Mouse (Mus musculus) adrenal gland, adult (tissue): Measurements from ENCODE around the gene Aldh1l1.

Experiments used
- DNase-seq, 2 experiments: peaks; one replicate each; pipeline ENCODE4 v3.0.0; 2022 to 2023; ENCODE audit warnings: low spot score in 1 of 2; ENCODE audit not compliant: inconsistent age in 2 of 2

Aldh1l1 gene

DNA sequence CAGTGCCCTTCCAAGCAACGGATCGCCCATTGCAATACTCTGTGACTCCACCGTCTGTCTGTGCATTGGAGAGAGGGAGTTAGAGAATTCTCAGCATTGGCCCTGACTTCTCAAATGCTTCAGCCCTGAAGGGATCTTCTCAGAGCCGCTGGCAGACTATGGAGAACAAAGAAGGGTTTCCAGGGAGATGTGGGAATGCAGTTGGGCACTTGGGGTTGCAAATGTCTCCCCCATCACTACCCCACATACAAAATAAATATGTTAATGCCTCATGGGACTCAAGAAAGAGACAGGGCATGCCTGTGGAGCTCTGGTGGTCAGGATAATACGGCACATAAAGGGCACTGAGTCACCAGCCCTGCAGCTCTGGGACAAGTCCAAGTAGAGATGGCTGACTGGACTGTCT lies 55.1 kb downstream of the Aldh1l1 start:
- DNase-seq: no peak

DNA sequence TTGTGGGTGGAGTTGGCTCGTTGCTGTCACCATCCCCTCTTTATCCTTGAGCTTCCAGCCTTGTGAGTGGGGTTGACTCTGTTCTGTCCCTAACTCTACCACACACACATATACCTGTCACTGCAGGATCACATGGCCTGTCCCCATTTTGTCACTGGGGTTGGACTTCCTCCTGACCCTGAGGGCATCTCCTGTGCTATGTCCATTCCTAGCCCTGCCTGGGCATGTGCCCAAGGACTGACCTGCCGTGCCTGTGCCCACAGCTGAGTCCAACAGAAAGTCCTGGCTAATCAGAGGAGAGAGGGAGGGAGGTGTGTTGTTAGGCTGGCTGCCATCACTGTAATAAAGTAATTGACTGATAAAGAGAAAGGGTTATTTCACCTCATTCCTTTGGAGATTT lies 58.2 kb downstream of the Aldh1l1 start:
- DNase-seq: peak; percentile 65 to 81

DNA sequence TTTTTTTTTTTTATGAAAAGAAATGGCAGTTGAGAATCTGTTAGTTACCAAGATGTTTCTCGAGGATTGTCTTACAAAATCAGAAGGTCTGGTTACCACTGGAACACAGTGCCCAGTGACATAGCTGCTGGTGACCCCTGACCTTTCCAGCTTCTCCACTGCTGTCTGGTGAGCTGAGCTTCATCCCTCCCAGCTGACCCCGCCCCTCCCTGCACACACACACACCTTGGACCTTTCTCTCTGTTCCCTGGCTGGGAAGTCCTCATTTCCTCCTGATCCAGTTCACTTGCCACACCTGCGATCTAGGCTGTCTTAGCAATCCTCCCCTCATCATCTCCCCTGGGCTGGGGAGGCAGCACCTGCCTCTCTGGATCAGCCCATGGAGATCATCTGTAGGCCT lies 60.0 kb downstream of the Aldh1l1 start:
- DNase-seq: no peak

DNA sequence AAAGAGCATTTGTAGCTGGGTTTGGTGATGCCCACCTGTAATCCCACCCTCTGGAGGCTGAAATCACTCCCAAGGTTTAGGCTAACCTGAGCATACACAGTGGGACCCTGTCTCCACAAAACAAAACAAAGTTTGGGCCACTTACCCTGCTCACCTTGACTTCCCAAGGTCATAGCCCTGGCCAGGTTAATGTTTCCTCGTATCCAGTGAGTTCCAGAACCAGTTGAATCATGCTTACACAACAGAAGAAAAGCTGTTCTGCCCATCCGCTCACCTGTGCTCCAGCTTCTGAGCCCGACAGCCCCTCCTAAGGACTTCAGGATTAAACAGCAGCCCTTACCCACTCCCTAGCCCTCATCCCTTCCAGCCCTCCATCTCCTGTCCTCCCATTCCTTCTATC lies 60.8 kb downstream of the Aldh1l1 start:
- DNase-seq: no peak

DNA sequence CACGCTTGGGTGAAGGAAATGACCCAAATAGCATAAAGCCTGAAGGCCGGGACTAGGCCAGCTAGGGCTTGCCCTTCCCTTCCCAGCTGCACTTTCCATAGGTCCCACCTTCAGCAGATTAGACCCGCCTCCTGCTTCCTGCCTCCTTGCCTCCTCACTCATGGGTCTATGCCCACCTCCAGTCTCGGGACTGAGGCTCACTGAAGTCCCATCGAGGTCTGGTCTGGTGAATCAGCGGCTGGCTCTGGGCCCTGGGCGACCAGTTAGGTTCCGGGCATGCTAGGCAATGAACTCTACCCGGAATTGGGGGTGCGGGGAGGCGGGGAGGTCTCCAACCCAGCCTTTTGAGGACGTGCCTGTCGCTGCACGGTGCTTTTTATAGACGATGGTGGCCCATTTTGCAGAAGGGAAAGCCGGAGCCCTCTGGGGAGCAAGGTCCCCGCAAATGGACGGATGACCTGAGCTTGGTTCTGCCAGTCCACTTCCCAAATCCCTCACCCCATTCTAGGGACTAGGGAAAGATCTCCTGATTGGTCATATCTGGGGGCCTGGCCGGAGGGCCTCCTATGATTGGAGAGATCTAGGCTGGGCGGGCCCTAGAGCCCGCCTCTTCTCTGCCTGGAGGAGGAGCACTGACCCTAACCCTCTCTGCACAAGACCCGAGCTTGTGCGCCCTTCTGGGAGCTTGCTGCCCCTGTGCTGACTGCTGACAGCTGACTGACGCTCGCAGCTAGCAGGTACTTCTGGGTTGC lies 64.1 kb downstream of the Aldh1l1 start:
- peak; percentile 84 to 95 for DNase-seq

DNA sequence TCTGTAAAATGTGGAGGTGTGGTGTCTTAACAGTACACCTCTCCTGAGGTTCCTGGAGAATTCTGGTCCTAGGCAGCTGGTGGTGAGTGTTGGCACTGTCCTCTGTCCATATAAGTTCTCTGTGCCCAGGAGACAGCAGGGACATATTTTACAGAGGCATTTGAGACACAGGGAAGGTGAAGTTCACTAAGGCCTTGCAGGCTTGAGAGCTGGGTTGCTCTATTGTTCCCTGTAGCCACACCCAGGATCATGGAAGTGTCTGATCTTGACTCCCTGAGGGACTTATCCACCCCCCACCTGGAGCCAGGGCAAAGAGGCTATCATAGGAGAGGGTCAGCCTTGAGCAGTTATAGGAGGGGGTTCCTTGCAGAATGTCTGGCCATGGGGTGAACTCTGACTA lies 65.0 kb downstream of the Aldh1l1 start:
- peak in 1 of 2 experiments; percentile 44 for DNase-seq

DNA sequence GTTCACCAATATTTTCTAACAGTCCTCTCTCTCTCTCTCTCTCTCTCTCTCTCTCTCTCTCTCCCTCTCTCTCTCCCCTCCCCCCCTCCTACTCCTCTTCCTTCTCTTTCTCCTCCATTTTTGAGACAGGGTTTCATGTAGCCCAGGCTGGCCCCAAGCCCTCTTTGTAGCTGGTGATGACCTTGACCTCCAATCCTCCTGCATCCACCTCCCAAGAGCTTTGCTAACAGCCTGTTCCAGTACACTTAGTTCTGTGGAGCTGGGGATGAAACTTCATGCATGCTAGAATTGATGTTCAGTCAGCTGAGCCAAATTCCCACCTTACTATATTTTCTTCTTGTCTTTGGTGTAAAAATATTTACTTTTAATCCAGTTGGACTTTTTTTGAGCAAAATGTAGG lies 67.0 kb downstream of the Aldh1l1 start:
- DNase-seq: no peak

DNA sequence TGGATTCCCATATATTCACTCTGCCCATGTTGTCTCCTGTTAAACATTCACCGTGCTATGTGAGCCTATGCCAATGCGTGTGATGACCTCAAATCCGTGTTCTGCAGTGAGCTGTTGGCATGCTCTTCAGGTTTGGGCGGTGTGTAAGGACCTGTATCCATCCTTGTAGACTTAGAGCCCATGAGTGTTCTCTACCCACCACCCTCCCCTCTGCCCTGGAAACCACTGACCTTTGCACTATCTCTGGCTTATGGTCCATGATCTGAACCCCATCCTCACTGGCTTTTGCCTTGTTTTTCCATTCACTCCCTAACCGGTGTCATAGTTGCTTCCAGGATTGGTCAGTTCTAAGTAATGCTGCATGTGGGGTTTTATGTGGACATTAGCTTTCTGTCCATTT lies 67.5 kb downstream of the Aldh1l1 start:
- DNase-seq: peak in 1 of 2 experiments; percentile 47

DNA sequence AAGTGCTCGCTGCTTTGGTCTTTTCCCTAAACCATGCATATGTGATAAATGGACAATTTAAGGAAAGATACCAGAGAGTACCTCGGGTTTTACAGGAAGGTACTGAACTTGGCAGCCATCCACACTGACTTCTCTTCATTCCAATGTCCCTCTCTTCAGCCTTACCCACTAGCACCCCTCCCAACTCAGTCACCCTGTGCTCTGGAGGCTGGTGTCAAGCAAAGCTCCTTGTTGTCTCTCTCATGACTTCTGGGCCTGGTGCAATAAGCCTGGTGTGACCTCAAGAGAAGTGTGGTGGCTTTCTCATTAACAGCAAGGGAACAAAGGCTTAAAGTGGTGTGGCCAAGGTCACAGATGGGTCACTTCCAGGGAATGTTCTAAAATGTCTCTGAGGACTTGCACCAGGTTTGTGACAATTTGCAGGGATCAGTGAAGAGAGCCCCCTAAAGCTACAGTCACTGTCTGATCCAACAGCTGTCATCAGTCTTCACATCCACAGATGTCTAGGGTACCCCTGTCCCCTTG lies 70.4 kb downstream of the Aldh1l1 start:
- peak in 1 of 2 experiments; percentile 74 for DNase-seq

DNA sequence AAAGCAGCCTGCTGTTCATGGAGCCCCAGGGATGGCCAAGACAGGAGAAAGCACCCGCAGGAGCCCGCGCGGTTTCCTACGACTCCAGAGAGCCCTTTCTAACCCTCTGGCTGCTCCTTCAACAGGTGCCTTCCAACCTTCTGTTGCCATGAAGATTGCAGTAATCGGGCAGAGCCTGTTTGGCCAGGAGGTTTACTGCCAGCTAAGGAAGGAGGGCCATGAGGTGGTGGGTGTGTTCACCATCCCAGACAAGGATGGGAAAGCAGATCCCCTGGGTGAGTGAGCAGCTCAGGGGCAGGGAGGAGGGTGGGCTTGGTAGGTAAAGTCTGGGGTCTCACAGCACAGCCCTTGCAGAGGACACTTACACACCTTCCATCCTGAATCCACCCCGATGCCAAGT lies 70.8 kb downstream of the Aldh1l1 start:
- no peak for DNase-seq

DNA sequence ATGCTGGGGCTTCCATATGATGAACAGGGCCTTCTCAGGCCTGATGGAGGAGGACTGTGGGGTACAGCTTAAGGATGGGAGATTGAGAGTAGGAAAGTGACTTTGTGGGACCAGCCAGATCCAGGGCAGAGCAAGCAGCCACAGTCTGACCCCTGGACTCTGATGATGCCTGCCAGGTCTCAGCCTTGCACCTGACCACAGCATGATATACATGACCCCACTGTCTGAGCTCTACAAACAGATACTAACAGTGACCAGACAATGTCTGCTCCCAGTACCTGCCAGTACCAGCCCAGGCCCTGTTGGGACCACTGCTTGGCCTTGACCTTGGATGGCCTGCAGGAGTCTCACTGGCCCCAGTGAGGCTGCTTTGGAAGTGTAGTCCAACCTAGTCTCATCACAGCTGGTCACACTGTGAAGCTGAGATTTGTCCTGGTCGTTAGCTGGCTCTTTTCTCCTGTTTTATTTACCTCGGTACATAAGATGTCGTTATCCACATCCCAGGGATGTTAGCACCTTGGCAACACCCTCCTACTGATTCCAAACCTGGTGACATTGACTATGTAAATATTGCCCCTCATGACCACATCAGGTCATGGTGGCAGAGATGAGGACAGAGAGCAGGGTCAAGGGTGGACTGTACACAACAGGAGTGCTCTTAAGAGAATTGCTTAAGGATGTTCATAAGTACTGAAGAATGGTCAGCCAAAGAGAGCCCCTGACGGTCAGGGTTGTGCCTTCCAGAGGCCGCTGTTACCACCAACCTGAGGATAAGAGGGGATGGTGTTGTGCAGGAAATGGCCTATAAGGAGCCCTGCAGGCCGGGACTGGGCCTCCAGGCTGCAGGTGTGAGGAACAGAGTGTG lies 71.8 kb downstream of the Aldh1l1 start:
- no peak for DNase-seq

DNA sequence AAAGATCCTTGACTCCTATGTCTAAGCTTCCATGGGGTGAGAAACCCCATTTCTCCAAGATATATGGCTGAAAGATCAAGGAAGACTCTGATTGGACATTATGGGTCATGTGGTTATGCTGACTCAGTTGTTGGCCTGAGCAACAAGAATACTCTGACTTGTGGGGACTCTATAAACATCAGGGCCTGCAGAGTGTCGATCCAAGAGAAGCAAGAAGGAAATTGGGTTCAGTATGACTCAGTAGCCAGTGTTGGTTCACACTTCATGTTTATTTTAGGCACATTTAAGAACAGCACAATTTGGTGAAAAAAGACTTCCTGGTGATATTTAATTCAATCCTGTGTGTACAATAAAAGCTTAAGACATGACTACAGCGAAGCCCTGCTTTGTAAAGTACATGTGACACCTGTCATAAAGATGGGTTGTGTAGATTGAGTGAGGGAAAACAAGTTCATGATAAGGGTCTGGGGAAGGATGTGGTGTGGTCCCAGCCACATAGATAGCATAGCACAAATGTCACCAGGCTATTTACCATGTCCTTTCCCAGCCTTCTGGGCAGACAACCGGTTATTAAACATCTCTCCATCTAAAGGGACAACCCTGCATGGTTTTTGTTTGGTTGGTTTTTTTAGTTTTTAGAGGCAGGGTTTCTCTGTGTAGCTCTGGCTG lies 74.3 kb downstream of the Aldh1l1 start:
- no peak for DNase-seq

DNA sequence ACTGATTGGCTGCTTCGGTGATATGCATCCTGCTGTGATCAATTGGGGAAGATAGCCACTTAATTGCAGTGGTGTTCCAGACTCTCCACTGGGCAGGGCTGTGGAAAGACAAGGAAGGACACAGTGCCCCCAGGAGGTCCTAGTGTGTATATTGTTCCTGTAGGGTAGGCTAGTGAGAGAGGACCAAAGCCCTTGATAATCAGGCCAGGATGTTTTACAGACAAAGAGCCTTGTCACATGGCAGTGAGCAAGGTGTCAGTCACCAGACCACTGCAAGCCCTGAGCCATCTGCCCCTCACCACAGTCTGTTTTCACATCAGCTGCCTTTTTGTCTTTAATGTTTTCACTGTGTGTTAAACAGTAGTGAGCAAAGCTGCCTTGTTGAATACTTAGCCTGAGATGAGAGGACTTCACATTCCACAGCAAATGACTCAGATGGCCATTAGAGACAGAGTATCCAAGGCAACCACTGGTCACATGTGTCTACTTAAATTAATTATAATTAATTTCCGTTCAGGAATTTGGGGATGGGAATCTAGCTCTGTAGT lies 75.1 kb downstream of the Aldh1l1 start:
- DNase-seq: peak in 1 of 2 experiments; percentile 68

DNA sequence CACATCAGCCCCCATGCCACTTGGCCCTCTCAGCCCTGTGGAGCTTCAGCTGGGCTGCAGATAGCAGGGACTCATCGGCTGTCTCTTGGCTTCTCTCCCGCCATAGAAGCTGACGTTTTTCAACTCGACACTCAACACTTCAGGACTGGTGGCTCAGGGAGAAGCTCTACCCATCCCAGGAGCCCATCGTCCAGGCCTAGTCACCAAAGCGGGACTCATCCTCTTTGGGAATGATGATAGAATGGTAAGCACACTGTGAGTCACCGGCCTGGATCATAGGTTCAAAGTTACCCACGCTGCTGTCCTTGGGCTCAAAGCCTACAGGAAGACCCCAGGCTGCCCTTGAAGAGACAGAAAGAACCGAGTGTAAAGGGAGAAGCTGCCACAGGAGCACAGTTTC lies 78.0 kb downstream of the Aldh1l1 start:
- peak; percentile 66 to 71 for DNase-seq

DNA sequence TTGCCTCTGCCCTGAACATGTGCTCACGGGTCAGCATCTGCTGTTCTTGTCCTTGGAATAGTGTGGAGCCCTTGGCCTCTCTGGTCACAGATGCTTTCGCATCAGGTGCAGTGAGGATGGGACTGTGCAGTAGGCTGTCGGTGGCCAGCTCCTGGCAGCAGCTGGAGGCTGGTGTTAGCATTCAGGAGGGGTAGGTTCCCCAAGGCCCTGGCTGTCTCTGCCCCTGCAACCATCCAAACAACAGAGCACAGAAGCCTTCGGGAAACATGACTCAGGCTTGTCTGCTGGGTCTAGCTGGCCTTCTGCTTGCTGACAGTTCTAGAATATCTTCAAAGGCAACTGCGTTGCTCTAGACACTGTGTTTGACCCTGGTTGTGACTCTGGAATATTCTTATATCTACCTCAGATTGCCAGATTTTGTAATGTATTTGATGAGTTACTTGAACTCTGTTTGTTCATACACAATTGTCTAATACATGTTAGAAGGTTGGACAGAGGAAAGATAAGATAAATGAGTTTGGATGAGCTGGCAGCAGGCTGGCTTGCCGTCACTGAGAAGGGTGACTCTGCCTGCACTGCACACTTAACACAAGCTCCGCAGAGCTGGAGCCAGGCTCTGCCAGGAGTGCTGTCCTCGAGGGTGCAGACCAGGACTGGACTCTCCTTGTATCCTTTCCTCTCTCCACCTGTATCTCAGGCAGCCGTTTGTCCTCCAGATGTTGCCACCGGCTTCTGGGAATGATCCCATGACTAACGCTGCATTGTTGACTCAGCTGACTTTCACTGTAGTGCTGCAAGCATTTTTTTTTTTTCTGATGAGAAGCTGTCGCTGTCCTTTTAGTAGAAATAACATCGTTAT lies 79.4 kb downstream of the Aldh1l1 start:
- peak; percentile 84 to 93 for DNase-seq

DNA sequence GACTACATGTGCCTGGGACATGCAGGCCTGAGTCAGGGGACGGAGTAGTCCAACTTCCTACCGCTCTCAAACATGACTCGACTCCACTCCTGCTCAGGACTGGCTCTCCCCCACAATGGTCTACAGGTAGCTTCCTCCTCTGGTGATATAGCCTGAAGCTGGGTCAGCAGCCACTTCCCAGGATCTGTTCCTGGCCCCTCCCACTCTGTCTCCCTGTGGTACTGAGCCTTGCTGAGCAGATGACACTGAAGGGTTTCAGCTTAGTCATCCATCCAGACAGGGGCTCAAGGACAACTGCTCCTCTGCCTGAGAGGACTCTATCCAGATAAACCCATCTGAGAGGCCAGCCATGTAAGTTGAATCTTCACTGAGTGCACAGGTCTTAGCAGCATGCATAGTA lies 81.3 kb downstream of the Aldh1l1 start:
- peak; percentile 87 to 93 for DNase-seq

DNA sequence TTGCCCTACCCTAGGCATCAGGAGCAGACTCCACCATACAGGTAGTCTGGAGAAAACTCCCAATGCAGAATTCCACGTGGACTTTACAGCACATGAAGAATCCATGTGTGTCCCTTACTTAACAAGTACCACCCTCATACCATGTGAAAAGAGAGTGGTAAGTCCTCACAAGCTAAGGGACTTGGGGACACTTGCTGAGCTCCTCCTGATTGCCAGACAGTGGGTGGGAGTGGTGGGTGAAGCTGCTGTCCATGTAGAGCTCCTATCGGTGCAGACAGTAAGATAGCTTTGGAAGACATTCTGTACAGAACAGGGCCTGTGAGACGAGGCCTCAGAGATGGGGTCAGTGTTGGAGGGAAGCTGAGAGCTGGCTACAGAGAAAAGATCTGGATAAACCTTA lies 81.7 kb downstream of the Aldh1l1 start:
- no peak for DNase-seq

DNA sequence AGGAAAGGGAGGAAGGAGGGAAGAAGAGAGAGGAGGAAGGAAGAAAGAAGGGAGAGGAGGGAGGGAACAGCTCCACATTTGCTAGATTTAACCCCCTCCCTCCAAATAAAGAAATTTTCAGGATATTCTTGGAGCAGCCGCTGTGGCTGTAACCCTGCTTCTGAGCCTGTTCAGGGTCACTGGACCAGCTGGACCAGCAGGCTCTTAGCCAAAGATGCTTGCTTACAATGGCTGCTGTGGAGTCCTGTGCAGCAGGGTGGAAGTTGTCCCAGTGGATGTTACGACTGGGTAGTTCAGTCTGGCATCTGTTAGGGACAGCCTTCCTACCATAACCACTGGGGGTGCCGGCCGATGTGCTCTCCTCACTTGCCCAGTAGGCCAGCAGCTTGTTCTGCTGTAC lies 82.5 kb downstream of the Aldh1l1 start:
- no peak for DNase-seq

DNA sequence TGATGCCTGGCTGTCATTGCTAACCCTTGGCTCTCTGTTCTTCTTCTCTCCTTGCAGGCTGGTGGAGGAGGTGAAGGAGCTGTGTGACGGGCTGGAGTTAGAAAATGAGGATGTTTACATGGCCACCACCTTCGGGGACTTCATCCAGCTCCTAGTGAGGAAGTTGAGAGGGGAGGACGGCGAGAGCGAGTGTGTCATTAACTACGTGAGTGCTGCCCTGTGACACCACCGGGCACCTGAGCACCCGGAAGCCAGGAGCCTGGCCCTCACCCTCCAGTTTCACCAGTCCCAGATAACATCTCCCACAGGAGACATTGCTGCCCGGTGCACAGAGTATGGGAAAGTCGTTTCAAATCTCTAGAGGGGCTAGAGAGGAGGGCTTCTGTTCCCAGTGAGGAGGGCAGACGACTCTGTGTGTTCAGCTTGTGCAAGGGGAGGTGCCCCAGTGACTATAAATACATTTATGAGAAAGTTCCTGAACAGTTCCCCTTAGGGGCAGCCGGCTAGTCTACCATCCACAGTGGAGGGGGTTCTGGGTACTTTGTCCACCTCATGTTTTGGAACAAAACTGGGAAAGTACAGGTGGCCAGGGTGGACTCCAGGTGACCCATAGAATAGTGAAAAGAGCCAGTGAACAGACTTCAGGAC lies 83.6 kb downstream of the Aldh1l1 start:
- DNase-seq: no peak

DNA sequence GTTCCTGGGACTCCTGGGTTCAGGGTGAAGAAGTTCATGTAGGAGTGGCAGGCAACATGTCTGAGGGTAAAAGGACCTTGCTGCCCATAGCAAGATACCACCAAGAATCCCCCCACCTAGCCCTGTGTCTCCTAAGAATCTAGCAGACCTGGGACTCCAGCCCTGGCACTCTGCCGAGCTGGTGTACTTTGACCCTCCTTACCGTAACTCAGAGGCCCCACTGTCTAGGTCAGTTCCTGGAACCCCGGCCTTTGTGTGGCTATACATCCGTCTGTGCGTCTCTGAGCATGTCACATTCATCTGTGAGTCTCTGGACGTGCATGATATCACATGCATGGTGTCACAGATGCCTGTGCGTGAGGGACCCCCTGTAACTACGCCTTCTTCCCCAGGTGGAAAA lies 84.2 kb downstream of the Aldh1l1 start:
- DNase-seq: no peak
